Comparison of ENCODE assay signal across 32 mouse cellular contexts in genomic region chr1:143483345-143483744, GRCm38 (mm10).
"Had no signal": no experiment of that assay in that cellular context is flagged by ENCODE, and none has a peak within 500 bp of the region (broad histone marks: within the 10 kb centered on the region; RNA-seq: fewer than 3 reads in every experiment).

No protein-coding gene starts in this region.

- H3K9ac ChIP-seq: limb, embryonic 12.5 days; limb, embryonic 13.5 days; limb, embryonic 15.5 days; liver, embryonic 12.5 days; liver, embryonic 13.5 days; liver, embryonic 14.5 days; liver, embryonic 15.5 days; liver, postnatal 0 days; lung, embryonic 14.5 days; lung, embryonic 15.5 days; midbrain, embryonic 12.5 days; midbrain, embryonic 13.5 days; midbrain, embryonic 15.5 days; neural tube, embryonic 12.5 days had no signal

- DNase-seq: left cerebral cortex, postnatal 4 days; liver; liver, embryonic 13.5 days; liver, postnatal 0 days; lung, adult 18-20 months; lung, adult 2 months; lung, embryonic 14.5 days; lung, postnatal 10 days; lung, postnatal 14 days; lung, postnatal 36 days; lung, postnatal 4 days; midbrain, embryonic 14.5 days had no signal

- H3K27me3 ChIP-seq: limb, embryonic 12.5 days; limb, embryonic 13.5 days; limb, embryonic 15.5 days; liver, embryonic 12.5 days; liver, embryonic 13.5 days; liver, embryonic 15.5 days; lung, embryonic 15.5 days; megakaryocyte, embryonic 14.5 days; midbrain, embryonic 12.5 days; midbrain, embryonic 13.5 days; midbrain, embryonic 15.5 days; neural tube, embryonic 12.5 days had no signal

- H3K9me3 ChIP-seq: limb, embryonic 10.5 days; limb, embryonic 12.5 days; limb, embryonic 13.5 days; limb, embryonic 15.5 days; liver, embryonic 12.5 days; liver, embryonic 13.5 days; liver, embryonic 15.5 days; lung, embryonic 15.5 days; midbrain, embryonic 10.5 days; midbrain, embryonic 12.5 days; midbrain, embryonic 13.5 days; midbrain, embryonic 15.5 days; neural tube, embryonic 12.5 days had no signal

- H3K4me3 ChIP-seq: limb, embryonic 10.5 days; limb, embryonic 12.5 days; limb, embryonic 13.5 days; limb, embryonic 15.5 days; liver, embryonic 12.5 days; liver, embryonic 13.5 days; liver, embryonic 15.5 days; lung, embryonic 15.5 days; megakaryocyte, embryonic 14.5 days; midbrain, embryonic 10.5 days; midbrain, embryonic 12.5 days; midbrain, embryonic 13.5 days; midbrain, embryonic 15.5 days; myocyte; neural tube, embryonic 12.5 days had no signal

- ATAC-seq: liver, embryonic 12.5 days; liver, postnatal 0 days; lung, postnatal 0 days; midbrain, embryonic 13.5 days; midbrain, embryonic 15.5 days; midbrain, embryonic 16.5 days had no signal

- H3K4me1 ChIP-seq: limb, embryonic 10.5 days; limb, embryonic 12.5 days; limb, embryonic 13.5 days; limb, embryonic 15.5 days; liver, embryonic 12.5 days; liver, embryonic 13.5 days; liver, embryonic 15.5 days; lung, embryonic 15.5 days; megakaryocyte, embryonic 14.5 days; midbrain, embryonic 10.5 days; midbrain, embryonic 12.5 days; midbrain, embryonic 13.5 days; midbrain, embryonic 15.5 days; neural tube, embryonic 12.5 days had no signal

- H3K4me2 ChIP-seq: limb, embryonic 12.5 days; limb, embryonic 13.5 days; limb, embryonic 15.5 days; liver, embryonic 11.5 days; liver, embryonic 12.5 days; liver, embryonic 13.5 days; liver, embryonic 15.5 days; lung, embryonic 14.5 days; lung, embryonic 15.5 days; midbrain, embryonic 11.5 days; midbrain, embryonic 12.5 days; midbrain, embryonic 13.5 days; midbrain, embryonic 15.5 days; neural tube, embryonic 12.5 days had no signal

- H3K36me3 ChIP-seq: limb, embryonic 10.5 days; limb, embryonic 12.5 days; limb, embryonic 13.5 days; limb, embryonic 15.5 days; liver, embryonic 12.5 days; liver, embryonic 13.5 days; liver, embryonic 15.5 days; lung, embryonic 15.5 days; midbrain, embryonic 10.5 days; midbrain, embryonic 12.5 days; midbrain, embryonic 13.5 days; midbrain, embryonic 15.5 days; neural tube, embryonic 12.5 days had no signal

- H3K27ac ChIP-seq: limb, embryonic 10.5 days; limb, embryonic 12.5 days; limb, embryonic 13.5 days; limb, embryonic 15.5 days; liver, embryonic 12.5 days; liver, embryonic 13.5 days; liver, embryonic 14.5 days; liver, embryonic 15.5 days; lung, embryonic 15.5 days; macrophage; midbrain, embryonic 10.5 days; midbrain, embryonic 12.5 days; midbrain, embryonic 13.5 days; midbrain, embryonic 15.5 days; neural tube, embryonic 12.5 days had no signal
